Mouse (Mus musculus) G1E (cell line): ENCODE measurements around the gene Prss21. TPM values are rescaled to one million over a fixed set of nuclear protein-coding genes. Genes with fewer than 3 reads are reported as not detected.

Experiments
- ATAC-seq: 2 replicates; pipeline ENCODE4 v1.8.0; 2016; ENCODE audit warnings: mild to moderate bottlenecking; ENCODE audit not compliant: insufficient number of reproducible peaks, poor library complexity, low FRiP score, severe bottlenecking; ENCODE audit errors: extremely low read depth
- DNase-seq: peaks from one replicate; pipeline ENCODE4 v3.0.0; 2012; ENCODE audit warnings: low spot score
- H3K27me3 ChIP-seq: 2 replicates; pipeline ENCODE4 v1.6.1; 2012; ENCODE audit warnings: mild to moderate bottlenecking, low read length, inconsistent platforms; ENCODE audit not compliant: insufficient read depth
- H3K36me3 ChIP-seq: replicated peaks from 2 replicates; pipeline ENCODE3; 2012; ENCODE audit warnings: mild to moderate bottlenecking, inconsistent platforms
- H3K4me1 ChIP-seq: 2 replicates; pipeline ENCODE4 v1.6.1; 2012; ENCODE audit warnings: low read depth, low read length, inconsistent platforms, mixed read lengths; ENCODE audit not compliant: insufficient read depth
- H3K4me3 ChIP-seq: 2 replicates; pipeline ENCODE4 v1.5.1; 2012; ENCODE audit warnings: low read depth, mild to moderate bottlenecking, inconsistent platforms, low read length, moderate library complexity, mixed read lengths
- H3K9me3 ChIP-seq: replicated peaks from 2 replicates; pipeline ENCODE4 v1.6.1; 2012; ENCODE audit warnings: inconsistent platforms
- CTCF ChIP-seq: IDR thresholded peaks from 2 replicates; pipeline ENCODE4 v1.5.1; 2012; ENCODE audit warnings: low read depth, low read length, inconsistent platforms, mixed read lengths
- GATA1 ChIP-seq: IDR thresholded peaks from 2 replicates; pipeline ENCODE4 v1.6.1; 2012; ENCODE audit warnings: borderline replicate concordance, low read length, inconsistent platforms, mixed read lengths
- GATA2 ChIP-seq: IDR thresholded peaks from 2 replicates; pipeline ENCODE4 v1.6.1; 2012; ENCODE audit warnings: low read depth, low read length, inconsistent platforms, borderline replicate concordance
- POLR2AphosphoS5 ChIP-seq: IDR thresholded peaks from 2 replicates; pipeline ENCODE4 v1.6.1; 2012; ENCODE audit warnings: low read depth, low read length, inconsistent platforms; ENCODE audit not compliant: insufficient replicate concordance
- TAL1 ChIP-seq: conservative IDR thresholded peaks from 2 replicates; pipeline ENCODE4 v1.6.1; 2012; ENCODE audit warnings: low read depth, low read length, inconsistent platforms, mixed read lengths
- polyA plus RNA-seq: library from polyadenylated mRNA; stranded (reverse); fragments of >175 nt; gene quantifications from 2 replicates; pipeline ENCODE4 v1.2.3, GENCODE M21; 2012
- total RNA-seq, 2 experiments: library from RNA; stranded (forward) in 1 of 2; stranded (reverse) in 1 of 2; fragments of 200-1000 nt in 1 of 2; fragments of >200 nt in 1 of 2; fragmentation: Nextera tagmentation in 1 of 2; gene quantifications; 2 replicates each; pipeline ENCODE4 v1.2.3; 2014 to 2017

Gene Prss21
- total RNA-seq (2014; fragmentation: Nextera tagmentation) (not detected in 2 replicates), total RNA-seq (2017) (not detected in 2 replicates), polyA plus RNA-seq (not detected in 2 replicates)

DNA sequence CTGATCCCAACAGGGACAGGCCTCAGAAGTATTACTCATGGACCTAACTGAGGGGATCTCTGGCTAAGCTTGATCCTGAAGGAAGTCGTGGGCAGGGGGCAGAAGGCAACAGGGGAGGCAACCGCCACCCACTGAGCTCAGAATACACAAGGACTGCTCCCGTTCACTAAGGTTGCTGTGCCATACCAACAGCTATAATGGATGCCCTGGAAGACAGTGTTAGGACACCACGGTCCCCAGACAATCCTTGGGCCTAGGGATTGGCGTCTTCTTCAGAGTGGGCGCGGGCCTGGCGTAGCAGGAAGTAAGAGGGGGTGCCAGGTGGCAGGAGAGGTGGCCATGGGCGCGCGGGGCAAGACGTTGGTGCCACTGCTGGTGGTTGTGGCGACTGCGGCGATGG is at the start of gene Prss21:
Prss21 (plus strand) TSS at position 301 of the 400 bp plus-strand sequence.
- H3K4me3 ChIP-seq: no peak within 1 kb of the TSS
- peaks cover 8% of the 10 kb centered on the region for H3K27me3 ChIP-seq
- H3K9me3 ChIP-seq: 0 out of 2 replicates have a peak, but pooled peaks cover 2% of the 10 kb centered on the region
- H3K4me1 ChIP-seq: no peaks in the 10 kb centered on the region
- H3K36me3 ChIP-seq: no peaks in the 10 kb centered on the region
- DNase-seq (no peak), ATAC-seq (no peak)
- no peak for TF ChIP-seq CTCF
- TF ChIP-seq GATA2: no peak
- TF ChIP-seq GATA1: no peak
- TF ChIP-seq TAL1: no peak
- no peak for TF ChIP-seq POLR2AphosphoS5

DNA sequence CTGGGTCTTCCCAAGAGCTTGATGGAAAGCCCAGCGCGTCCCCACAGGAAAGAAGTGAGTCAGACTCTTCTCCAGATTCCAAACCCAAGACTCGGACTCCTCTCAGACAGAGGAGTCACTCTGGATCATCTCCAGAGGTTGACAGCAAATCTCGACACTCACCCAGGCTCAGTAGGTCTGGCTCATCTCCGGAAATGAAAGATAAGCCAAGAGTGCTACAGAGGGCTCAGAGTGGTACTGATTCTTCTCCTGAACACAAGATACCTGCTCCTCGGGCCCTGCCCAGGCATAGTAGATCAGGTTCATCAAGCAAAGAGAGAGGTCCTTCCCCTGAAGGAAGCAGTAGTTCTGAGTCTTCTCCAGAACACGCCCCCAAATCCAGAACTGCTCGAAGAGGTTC is 49.3 kb upstream of the Prss21 start:
- Histone ChIP-seq H3K4me1 (peaks cover 42% of the 10 kb centered on the region), H3K4me3 (no peak overlapping the region), H3K27me3 (peaks cover 3% of the 10 kb centered on the region; the same call in 1 of the 2 replicates), H3K36me3 (peaks cover 100% of the 10 kb centered on the region), H3K9me3 (peaks cover 59% of the 10 kb centered on the region)
- DNase-seq (no peak), ATAC-seq (no peak)
- TF ChIP-seq POLR2AphosphoS5 (no peak), CTCF (no peak), GATA1 (no peak), GATA2 (no peak), TAL1 (no peak)

GRCm38 (mm10) chr17:23819235-23819634 is 48.6 kb upstream of the Prss21 start:
- Histone ChIP-seq H3K27me3 (peaks cover 3% of the 10 kb centered on the region; the same call in 1 of the 2 replicates), H3K36me3 (peaks cover 100% of the 10 kb centered on the region), H3K4me3 (no peak overlapping the region; the same call in 1 of the 2 replicates), H3K4me1 (peaks cover 46% of the 10 kb centered on the region), H3K9me3 (peaks cover 59% of the 10 kb centered on the region)
- DNase-seq: no peak
- no peak for ATAC-seq
- TF ChIP-seq POLR2AphosphoS5 (no peak), TAL1 (no peak), GATA1 (no peak), GATA2 (no peak), CTCF (no peak)

DNA sequence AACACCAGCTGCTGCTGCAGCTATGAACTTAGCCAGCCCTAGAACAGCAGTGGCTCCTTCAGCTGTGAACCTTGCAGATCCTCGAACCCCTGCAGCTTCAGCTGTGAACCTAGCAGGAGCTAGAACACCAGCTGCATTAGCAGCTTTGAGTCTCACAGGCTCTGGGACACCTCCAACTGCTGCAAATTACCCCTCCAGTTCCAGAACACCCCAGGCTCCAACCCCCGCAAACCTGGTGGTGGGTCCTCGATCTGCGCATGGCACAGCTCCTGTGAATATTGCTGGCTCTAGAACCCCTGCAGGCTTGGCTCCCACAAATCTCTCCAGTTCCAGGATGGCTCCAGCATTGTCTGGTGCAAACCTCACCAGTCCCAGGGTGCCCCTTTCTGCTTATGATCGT is 47.1 kb upstream of the Prss21 start:
- ATAC-seq (no peak; the same call in 1 of the 2 replicates), DNase-seq (no peak)
- Histone ChIP-seq H3K36me3 (peaks cover 99% of the 10 kb centered on the region), H3K4me1 (peaks cover 56% of the 10 kb centered on the region), H3K9me3 (peaks cover 50% of the 10 kb centered on the region), H3K4me3 (no peak overlapping the region; the same call in 1 of the 2 replicates), H3K27me3 (peaks cover 3% of the 10 kb centered on the region; the same call in 1 of the 2 replicates)
- TF ChIP-seq TAL1 (no peak), CTCF (no peak), GATA1 (no peak), POLR2AphosphoS5 (no peak), GATA2 (no peak)

DNA sequence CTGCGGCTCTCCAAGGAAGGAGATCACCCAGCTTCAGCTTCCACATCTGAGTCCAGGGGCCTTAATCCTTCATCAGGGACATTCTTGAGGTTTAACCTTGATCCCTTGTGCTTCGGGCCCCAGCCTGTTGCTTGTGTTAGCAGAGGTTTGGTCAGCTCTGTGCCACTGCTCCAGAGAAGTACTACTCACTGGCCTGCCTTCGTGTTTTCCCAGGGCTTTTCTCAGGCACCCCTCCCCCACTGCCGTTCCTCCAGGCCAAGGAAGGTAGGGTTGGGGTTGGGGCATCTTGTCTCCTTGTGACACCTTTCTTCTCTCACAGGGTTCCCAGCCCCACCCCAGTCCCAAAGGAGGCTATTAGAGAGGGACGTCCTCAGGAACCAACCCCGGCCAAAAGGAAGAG is 45.8 kb upstream of the Prss21 start:
- no peak for TF ChIP-seq GATA1
- no peak for TF ChIP-seq TAL1
- TF ChIP-seq CTCF: no peak
- no peak for TF ChIP-seq POLR2AphosphoS5
- no peak for TF ChIP-seq GATA2
- peaks cover 99% of the 10 kb centered on the region for H3K36me3 ChIP-seq
- ATAC-seq (no peak), DNase-seq (no peak)
- peaks cover 3% of the 10 kb centered on the region; the same call in 1 of the 2 replicates for H3K27me3 ChIP-seq
- no peak overlapping the region for H3K4me3 ChIP-seq
- H3K9me3 ChIP-seq: peaks cover 37% of the 10 kb centered on the region
- H3K4me1 ChIP-seq: peaks cover 64% of the 10 kb centered on the region

DNA sequence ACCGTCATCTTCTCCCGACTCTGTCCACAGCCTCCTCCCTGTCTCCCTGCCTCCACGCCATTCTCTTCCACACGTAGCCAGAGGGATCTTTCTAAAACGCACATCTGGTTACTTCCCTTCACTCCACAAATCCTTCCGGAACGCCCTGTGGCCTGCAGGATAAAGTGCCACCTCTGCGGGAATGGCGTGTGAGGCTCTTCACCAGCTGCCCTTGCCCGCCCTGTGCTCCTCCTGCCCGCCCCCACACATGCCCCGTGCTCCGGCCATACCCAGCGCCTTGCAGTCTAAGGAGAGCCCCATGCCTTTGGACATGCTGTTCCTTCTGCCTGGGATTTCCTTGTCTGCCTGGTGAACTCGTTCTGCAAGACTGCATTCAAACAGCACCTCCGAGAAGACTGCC is 44.8 kb upstream of the Prss21 start:
- Histone ChIP-seq H3K4me3 (no peak overlapping the region), H3K9me3 (peaks cover 30% of the 10 kb centered on the region), H3K27me3 (peaks cover 3% of the 10 kb centered on the region; the same call in 1 of the 2 replicates), H3K4me1 (peaks cover 70% of the 10 kb centered on the region), H3K36me3 (peaks cover 96% of the 10 kb centered on the region)
- no peak for ATAC-seq
- TF ChIP-seq TAL1 (no peak), GATA2 (no peak), CTCF (no peak), POLR2AphosphoS5 (0 out of 2 replicates have a peak, but pooled peaks have one; percentile 32), GATA1 (no peak)
- no peak for DNase-seq
